11 mouse cellular contexts compared by ENCODE assay signal in genomic region chr11:118434093-118434492, GRCm38 (mm10). TPM values are rescaled to one million over a fixed set of nuclear protein-coding genes. Genes with fewer than 3 reads are reported as not detected.
DNase-seq lines count a peak whose midpoint lies in the region; ATAC-seq and TF ChIP-seq lines count a peak whose summit lies in the region.
"Had no signal": no experiment of that assay in that cellular context is flagged by ENCODE, and none has a peak within 500 bp of the region (broad histone marks: within the 10 kb centered on the region; RNA-seq: fewer than 3 reads in every experiment).

No protein-coding gene starts in this region.

- peak overlapping the region; percentile 69 for H3K9ac ChIP-seq in heart, embryonic 14.5 days (ENCODE audit: low read length)
- H3K9ac ChIP-seq in forebrain, embryonic 12.5 days = no peak overlapping the region
- peak overlapping the region; percentile 53 for H3K9ac ChIP-seq in limb, embryonic 13.5 days

- peak overlapping the region; percentile 25 to 38 for H3K4me3 ChIP-seq in heart, embryonic 14.5 days (ENCODE audit: control insufficient read depth in 1 of 2, insufficient read depth in 1 of 2, low read depth in 1 of 2, low read length in 2 of 2)
- peak overlapping the region; percentile 58 for H3K4me3 ChIP-seq in E14TG2a.4 (replicated peaks; ENCODE audit: low read length)
- H3K4me3 ChIP-seq in forebrain, embryonic 12.5 days (replicated peaks) = peak overlapping the region; percentile 8; the same call in 1 of the 2 replicates
- peak overlapping the region; percentile 23 for H3K4me3 ChIP-seq in limb, embryonic 13.5 days

- H3K27me3 ChIP-seq in heart, embryonic 14.5 days (ENCODE audit: control insufficient read depth, insufficient read depth, low read length) = no peaks in the 10 kb centered on the region
- H3K27me3 ChIP-seq in E14TG2a.4 (ENCODE audit: insufficient read depth, low read length) = peaks cover 25% of the 10 kb centered on the region
- peaks cover 13% of the 10 kb centered on the region; the same call in 1 of the 2 replicates for H3K27me3 ChIP-seq in forebrain, embryonic 12.5 days
- no peaks in the 10 kb centered on the region for H3K27me3 ChIP-seq in limb, embryonic 13.5 days

- WGBS in heart, embryonic 14.5 days = 29% methylated on average over 13 of the region's 13 CpGs
- WGBS in forebrain, embryonic 12.5 days = 55% methylated on average over 13 of the region's 13 CpGs
- WGBS in limb, embryonic 13.5 days = 41% methylated on average over 13 of the region's 13 CpGs

- DNase-seq in heart, adult 18-20 months = no peak
- no peak for DNase-seq in ovary, adult 18-20 months (ENCODE audit: low spot score)
- no peak for DNase-seq in adrenal gland, adult 2 months
- DNase-seq in testis, postnatal 14 days (ENCODE audit: low spot score) = no peak
- DNase-seq: cerebellum, adult 2 months; gastrocnemius, postnatal 10 days had no signal

- ATAC-seq in heart, embryonic 14.5 days (ENCODE audit: insufficient number of reproducible peaks, insufficient read depth, low FRiP score, low read depth) = no peak
- no peak for ATAC-seq in forebrain, embryonic 12.5 days (ENCODE audit: low FRiP score)
- no peak for ATAC-seq in limb, embryonic 13.5 days (ENCODE audit: low FRiP score, low read depth)
- ATAC-seq: activated CD4-positive, CD25-positive, alpha-beta regulatory T cell, adult 4 months had no signal

- H3K27ac ChIP-seq in heart, embryonic 14.5 days (replicated peaks in 1 of 2; ENCODE audit: control insufficient read depth in 1 of 2, insufficient read depth in 1 of 2, low read depth in 2 of 2, low read length in 2 of 2) = peak overlapping the region in 1 of 2 experiments; percentile 63; a peak in 2 of 4 replicates
- no peak overlapping the region for H3K27ac ChIP-seq in forebrain, embryonic 12.5 days
- peak overlapping the region; percentile 28; the same call in 1 of the 2 replicates for H3K27ac ChIP-seq in limb, embryonic 13.5 days

- no peaks in the 10 kb centered on the region for H3K9me3 ChIP-seq in heart, embryonic 14.5 days (ENCODE audit: control insufficient read depth, low read length)
- no peaks in the 10 kb centered on the region for H3K9me3 ChIP-seq in E14TG2a.4 (ENCODE audit: low read length)
- H3K9me3 ChIP-seq in forebrain, embryonic 12.5 days = no peaks in the 10 kb centered on the region
- H3K9me3 ChIP-seq in limb, embryonic 13.5 days = no peaks in the 10 kb centered on the region

- no peak for TF ChIP-seq CTCF in E14TG2a.4 (conservative IDR thresholded peaks at IDR 0.05; ENCODE audit: low read length)

- H3K4me2 ChIP-seq in heart, embryonic 14.5 days (ENCODE audit: low read length) = peak overlapping the region; percentile 67
- H3K4me2 ChIP-seq in forebrain, embryonic 12.5 days = peak overlapping the region; percentile 38
- H3K4me2 ChIP-seq in limb, embryonic 13.5 days (replicated peaks) = peak overlapping the region; percentile 57

- H3K36me3 ChIP-seq in heart, embryonic 14.5 days (ENCODE audit: control insufficient read depth, insufficient read depth, low read length) = no peaks in the 10 kb centered on the region
- H3K36me3 ChIP-seq in E14TG2a.4 (ENCODE audit: insufficient read depth, low read length) = no peaks in the 10 kb centered on the region
- no peaks in the 10 kb centered on the region for H3K36me3 ChIP-seq in forebrain, embryonic 12.5 days (replicated peaks)
- no peaks in the 10 kb centered on the region for H3K36me3 ChIP-seq in limb, embryonic 13.5 days

- peaks cover 22 to 26% of the 10 kb centered on the region in 2 experiments for H3K4me1 ChIP-seq in heart, embryonic 14.5 days (ENCODE audit: control insufficient read depth in 2 of 2, insufficient read depth in 2 of 2, low read length in 2 of 2)
- H3K4me1 ChIP-seq in E14TG2a.4 (replicated peaks; ENCODE audit: low read depth, low read length) = peaks cover 43% of the 10 kb centered on the region
- peaks cover 47% of the 10 kb centered on the region for H3K4me1 ChIP-seq in forebrain, embryonic 12.5 days
- peaks cover 87% of the 10 kb centered on the region for H3K4me1 ChIP-seq in limb, embryonic 13.5 days

RNA-seq across cellular contexts. Expression of gene C1qtnf1, which starts 6.1 kb away (rescaled TPM):
- 7.3 and 7.5 TPM in 2 replicates for polyA plus RNA-seq in heart, embryonic 14.5 days (2014; fragmentation: Nextera tagmentation; extraction: Ambion mirVana)
- total RNA-seq in heart, adult 18-20 months (2021) = 10 to 100 TPM; 13.4 to 16.4 TPM
- polyA plus RNA-seq in forebrain, embryonic 12.5 days (2016; fragmentation: Nextera tagmentation; extraction: Ambion mirVana) = 1.8 and 2.9 TPM in 2 replicates
- polyA plus RNA-seq in limb, embryonic 13.5 days (2015; fragmentation: Nextera tagmentation; extraction: Ambion mirVana) = 6.6 TPM in 2 replicates
- 10 to 100 TPM; 14.8 to 24.8 TPM for total RNA-seq in adrenal gland, adult 2 months (2021)
- 14.6 and 17.9 TPM in 2 replicates for polyA plus RNA-seq in adrenal gland, adult 2 months (2012; rRNA removed)
- polyA plus RNA-seq: activated CD4-positive, CD25-positive, alpha-beta regulatory T cell, adult 4 months had no signal

RNA-seq across cellular contexts. Expression of gene Cant1, which starts 15.2 kb away (rescaled TPM):
- polyA plus RNA-seq in heart, embryonic 14.5 days (2014; fragmentation: Nextera tagmentation; extraction: Ambion mirVana) = 12.0 and 19.2 TPM in 2 replicates
- total RNA-seq in heart, adult 18-20 months (2021) = 10 to 100 TPM; 17.5 to 18.6 TPM
- 25.4 and 27.0 TPM in 2 replicates for polyA plus RNA-seq in forebrain, embryonic 12.5 days (2016; fragmentation: Nextera tagmentation; extraction: Ambion mirVana)
- polyA plus RNA-seq in limb, embryonic 13.5 days (2015; fragmentation: Nextera tagmentation; extraction: Ambion mirVana) = 31.1 and 32.1 TPM in 2 replicates
- total RNA-seq in adrenal gland, adult 2 months (2021) = 10 to 100 TPM; 28.8 to 35.6 TPM
- 59.5 and 66.8 TPM in 2 replicates for polyA plus RNA-seq in adrenal gland, adult 2 months (2012; rRNA removed)

RNA-seq across cellular contexts. Expression of gene Lgals3bp, which starts 32.2 kb away (rescaled TPM):
- polyA plus RNA-seq in heart, embryonic 14.5 days (2014; fragmentation: Nextera tagmentation; extraction: Ambion mirVana) = 7.2 and 12.7 TPM in 2 replicates
- total RNA-seq in heart, adult 18-20 months (2021) = 10 to 100 TPM; 19.6 to 34.9 TPM
- 1.2 TPM in 2 replicates for polyA plus RNA-seq in forebrain, embryonic 12.5 days (2016; fragmentation: Nextera tagmentation; extraction: Ambion mirVana)
- polyA plus RNA-seq in limb, embryonic 13.5 days (2015; fragmentation: Nextera tagmentation; extraction: Ambion mirVana) = 7.3 TPM in 2 replicates
- 100 to 1,000 TPM in 1 of 2 experiments, 10 to 100 TPM in 1; 92.7 to 160 TPM for total RNA-seq in adrenal gland, adult 2 months (2021)
- 336 and 430 TPM in 2 replicates for polyA plus RNA-seq in adrenal gland, adult 2 months (2012; rRNA removed)

RNA-seq across cellular contexts. Expression of gene Engase, which starts 42.5 kb away (rescaled TPM):
- polyA plus RNA-seq in heart, embryonic 14.5 days (2014; fragmentation: Nextera tagmentation; extraction: Ambion mirVana) = 3.1 and 4.8 TPM in 2 replicates
- 1 to 10 TPM; 4.2 to 5.1 TPM for total RNA-seq in heart, adult 18-20 months (2021)
- 6.2 and 9.0 TPM in 2 replicates for polyA plus RNA-seq in forebrain, embryonic 12.5 days (2016; fragmentation: Nextera tagmentation; extraction: Ambion mirVana)
- 4.9 and 5.5 TPM in 2 replicates for polyA plus RNA-seq in limb, embryonic 13.5 days (2015; fragmentation: Nextera tagmentation; extraction: Ambion mirVana)
- total RNA-seq in adrenal gland, adult 2 months (2021) = 10 to 100 TPM; 10.1 to 17.1 TPM
- polyA plus RNA-seq in adrenal gland, adult 2 months (2012; rRNA removed) = 26.4 and 40.6 TPM in 2 replicates

Comparison
In these comparisons a context has a peak if more than half of its experiments do, and no peak if none do; other contexts are left out.
1. H3K4me3 ChIP-seq: peak in every context shown above with its lines; median percentile 58 in E14TG2a.4; 32 in heart, embryonic 14.5 days; 23 in limb, embryonic 13.5 days; 8 in forebrain, embryonic 12.5 days.
2. RNA of gene Lgals3bp, which starts 32.2 kb away (polyA plus RNA-seq): 336 to 430 TPM in adrenal gland, adult 2 months; 7.3 TPM in limb, embryonic 13.5 days, 7.2 to 12.7 TPM in heart, embryonic 14.5 days and 1.2 TPM in forebrain, embryonic 12.5 days; every median in the first group is over 10 times any median in the second.
3. Peak in every context shown above with its lines, with median percentiles within 50 percentile points of each other: H3K4me2 ChIP-seq.